Mouse (Mus musculus): ENCODE results near the gene Ube2i.

- no peak for TF ChIP-seq GATA1 (IDR thresholded peaks at IDR 0.05; ENCODE audit: borderline replicate concordance, low read length)
- TF ChIP-seq FLI1 (IDR thresholded peaks at IDR 0.05; ENCODE audit: low read length), result no peak
Observed at GRCm38 (mm10) chr17:25270795-25271335, 3.6 kb downstream of the Ube2i start.
